Mouse (Mus musculus): ENCODE measurements around the gene Lxn. TPM values are rescaled to one million over a fixed set of nuclear protein-coding genes. Genes with fewer than 3 reads are reported as not detected.

Lxn gene
- total and polyA plus RNA-seq, 3 experiments: 14.3 to 33.3 (median 14.3) TPM

- Histone ChIP-seq H3K4me3 (replicated peaks in 1 of 3; ENCODE audit: low read depth in 2 of 3, low read length in 2 of 3, poor library complexity in 1 of 3) (peak within 1 kb of the TSS; percentile 87 to 99 (median 97)), H3K27ac (ENCODE audit: insufficient read depth, low read depth) (no peak within 1 kb of the TSS), H3K4me1 (ENCODE audit: control insufficient read depth in 1 of 2, insufficient read depth in 2 of 2) (peaks cover 4 to 14% of the 10 kb centered on the region in 2 experiments), H3K9ac (ENCODE audit: insufficient read depth, low read depth) (peak within 1 kb of the TSS; percentile 55), H3K9me3 (replicated peaks; ENCODE audit: low read length) (peaks cover 12% of the 10 kb centered on the region), H3K4me2 (ENCODE audit: insufficient read depth, low read depth, poor library complexity, severe bottlenecking) (peak within 1 kb of the TSS; percentile 94), H3K27me3 (replicated peaks) (no peaks in the 10 kb centered on the region), H3K36me3 (replicated peaks in 1 of 2; ENCODE audit: control insufficient read depth in 1 of 2, insufficient read depth in 1 of 2, low read length in 1 of 2) (peaks cover 22 to 36% of the 10 kb centered on the region in 2 experiments), H3K79me2 (replicated peaks; ENCODE audit: control insufficient read depth, extremely low read depth, insufficient read depth, poor library complexity, severe bottlenecking) (peaks cover 19% of the 10 kb centered on the region)
- dilution Hi-C loops (cut with MboI; ENCODE audit: extremely low pct_ligation_motif_present, extremely low pct_unique_long_range_greater_than_20kb, low sequenced_read_pairs) (no loop called here), in situ Hi-C loops (cut with MboI; ENCODE audit: low pct_ligation_motif_present, low pct_unique_long_range_greater_than_20kb, low sequenced_read_pairs) (no loop called here)
- peak; percentile 90 for DNase-seq (ENCODE audit: extremely low read depth)
- TF ChIP-seq ELF1 (IDR thresholded peaks at IDR 0.05; ENCODE audit: low read depth, low read length) (peak; percentile 94), USF1 (IDR thresholded peaks at IDR 0.05; ENCODE audit: low read depth, low read length) (peak; percentile 22; the same call in 1 of the 2 replicates), E2F4 (IDR thresholded peaks at IDR 0.05; ENCODE audit: insufficient replicate concordance, low read depth, low read length) (no peak), KAT2A (IDR thresholded peaks at IDR 0.05; ENCODE audit: insufficient replicate concordance, low read length) (peak; percentile 85; the same call in 1 of the 2 replicates), ZKSCAN1 (IDR thresholded peaks at IDR 0.05; ENCODE audit: borderline replicate concordance, low read depth, low read length) (no peak), MEF2A (IDR thresholded peaks at IDR 0.05; ENCODE audit: borderline replicate concordance, low read depth, low read length) (peak; percentile 33; the same call in 1 of the 2 replicates), MYC (IDR thresholded peaks at IDR 0.05; ENCODE audit: low read depth, low read length) (peak; percentile 68; the same call in 1 of the 2 replicates), GABPA (IDR thresholded peaks at IDR 0.05; ENCODE audit: insufficient replicate concordance, low read depth, low read length) (peak; percentile 95), EP300 (IDR thresholded peaks at IDR 0.05; ENCODE audit: low read length) (no peak), UBTF (IDR thresholded peaks at IDR 0.05; ENCODE audit: low read depth, low read length) (no peak), SMC3 (IDR thresholded peaks at IDR 0.05; ENCODE audit: low read depth, low read length) (peak; percentile 41), ZMIZ1 (IDR thresholded peaks at IDR 0.05; ENCODE audit: low read depth, low read length) (no peak; the same call in 1 of the 2 replicates), USF2 (conservative IDR thresholded peaks at IDR 0.05; ENCODE audit: low read depth, low read length) (no peak), BHLHE40 (IDR thresholded peaks at IDR 0.05; ENCODE audit: low read depth, low read length) (no peak), ETS1 (conservative IDR thresholded peaks at IDR 0.05; ENCODE audit: low read depth, low read length) (no peak), NELFE (IDR thresholded peaks at IDR 0.05; ENCODE audit: low read depth, low read length) (peak; percentile 75; the same call in 1 of the 2 replicates), RCOR1 (conservative IDR thresholded peaks at IDR 0.05; ENCODE audit: low read depth, low read length) (no peak), CTCF (conservative IDR thresholded peaks at IDR 0.05 in 1 of 2, IDR thresholded peaks at IDR 0.05 in 1 of 2; ENCODE audit: low read depth in 2 of 2, low read length in 2 of 2) (peak; percentile 43 to 84; a peak in 3 of 4 replicates), JUND (conservative IDR thresholded peaks at IDR 0.05; ENCODE audit: low read depth, low read length) (no peak), JUN (IDR thresholded peaks at IDR 0.05; ENCODE audit: insufficient read depth, low read depth, low read length) (no peak), CHD2 (IDR thresholded peaks at IDR 0.05; ENCODE audit: low read length) (peak; percentile 62; the same call in 1 of the 2 replicates), PAX5 (IDR thresholded peaks at IDR 0.05; ENCODE audit: low read length) (no peak), POLR2A (IDR thresholded peaks at IDR 0.05; ENCODE audit: low read depth, low read length) (peak; percentile 89), SIN3A (IDR thresholded peaks at IDR 0.05; ENCODE audit: low read length) (peak; percentile 89), MAZ (IDR thresholded peaks at IDR 0.05; ENCODE audit: low read depth, low read length) (no peak; the same call in 1 of the 2 replicates), MAX (IDR thresholded peaks at IDR 0.05; ENCODE audit: low read length) (peak; percentile 44; the same call in 1 of the 2 replicates), CHD1 (IDR thresholded peaks at IDR 0.05; ENCODE audit: low read depth, low read length) (no peak), TCF12 (IDR thresholded peaks at IDR 0.05; ENCODE audit: low read depth, low read length) (peak; percentile 89), NRF1 (IDR thresholded peaks at IDR 0.05; ENCODE audit: low read depth, low read length) (no peak), RAD21 (IDR thresholded peaks at IDR 0.05; ENCODE audit: low read depth, low read length) (no peak), TBP (conservative IDR thresholded peaks at IDR 0.05; ENCODE audit: low read depth, low read length) (0 out of 2 replicates have a peak, but pooled peaks have one; percentile 59), MAFK (IDR thresholded peaks at IDR 0.05; ENCODE audit: insufficient replicate concordance, low read length) (no peak; the same call in 1 of the 2 replicates), ZC3H11A (IDR thresholded peaks at IDR 0.05; ENCODE audit: low read depth, low read length) (no peak), POLR2AphosphoS2 (IDR thresholded peaks at IDR 0.05; ENCODE audit: low read depth, low read length) (no peak), MXI1 (IDR thresholded peaks at IDR 0.05; ENCODE audit: low read depth, low read length) (peak; percentile 94), IRF4 (IDR thresholded peaks at IDR 0.05; ENCODE audit: low read depth, low read length) (peak; percentile 70), ZNF384 (IDR thresholded peaks at IDR 0.05; ENCODE audit: low read depth, low read length) (no peak), HCFC1 (IDR thresholded peaks at IDR 0.05; ENCODE audit: low read depth, low read length) (peak; percentile 92)
Observed at GRCm38 (mm10) chr3:67429999-67430380, 33.7 kb downstream of the Lxn start, which contains the start of gene Gfm1. TSS of gene Gfm1 (plus strand) at chr3:67430096.
